Comparison of ENCODE assay signal across 16 mouse cellular contexts in the genomic region with DNA sequence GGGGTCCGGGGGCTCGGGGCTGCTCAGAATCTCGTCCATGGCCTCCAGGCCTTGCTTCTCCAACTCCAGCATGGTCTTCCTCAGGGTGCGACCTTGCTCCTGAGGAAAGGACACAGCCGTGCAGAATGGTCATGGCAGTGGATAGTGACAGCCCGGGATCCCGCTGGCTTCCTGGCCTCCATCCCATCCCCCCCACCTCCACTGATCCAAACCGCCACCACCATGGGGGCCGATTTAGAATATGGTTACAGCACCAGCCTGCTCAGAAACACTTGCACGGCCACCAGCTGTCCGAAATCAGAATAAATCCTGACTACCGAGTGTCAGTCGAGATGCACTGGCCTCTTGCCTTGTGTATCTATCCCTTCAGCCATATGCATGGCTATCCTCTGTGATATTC. TPM values are rescaled to one million over a fixed set of nuclear protein-coding genes. Genes with fewer than 3 reads are reported as not detected.
DNase-seq lines count a peak whose midpoint lies in the region; ATAC-seq lines count a peak whose summit lies in the region.
"Had no signal": no experiment of that assay in that cellular context is flagged by ENCODE, and none has a peak within 500 bp of the region (broad histone marks: within the 10 kb centered on the region; RNA-seq: fewer than 3 reads in every experiment).

No protein-coding gene starts in this region.

- H3K27me3 ChIP-seq in hindbrain, embryonic 16.5 days (replicated peaks; ENCODE audit: control insufficient read depth, insufficient read depth, low read length): no peaks in the 10 kb centered on the region
- no peaks in the 10 kb centered on the region for H3K27me3 ChIP-seq in neural tube, embryonic 15.5 days (replicated peaks)

- peaks cover 4% of the 10 kb centered on the region; the same call in 1 of the 2 replicates for H3K36me3 ChIP-seq in hindbrain, embryonic 16.5 days (ENCODE audit: control insufficient read depth, insufficient read depth, low read length)
- H3K36me3 ChIP-seq in neural tube, embryonic 15.5 days: 0 out of 2 replicates have a peak, but pooled peaks cover 9% of the 10 kb centered on the region

- 83% methylated on average over 13 of the region's 13 CpGs for WGBS in hindbrain, embryonic 16.5 days
- WGBS in neural tube, embryonic 15.5 days: 88% methylated on average over 13 of the region's 13 CpGs

- no peaks in the 10 kb centered on the region for H3K9me3 ChIP-seq in hindbrain, embryonic 16.5 days (ENCODE audit: control insufficient read depth, low read length)
- H3K9me3 ChIP-seq in neural tube, embryonic 15.5 days (replicated peaks): no peaks in the 10 kb centered on the region

- no peak overlapping the region for H3K27ac ChIP-seq in hindbrain, embryonic 16.5 days (ENCODE audit: low read depth, low read length)
- H3K27ac ChIP-seq in neural tube, embryonic 15.5 days (replicated peaks): peak overlapping the region; percentile 77; the same call in 1 of the 2 replicates

- no peak overlapping the region for H3K4me3 ChIP-seq in hindbrain, embryonic 16.5 days (ENCODE audit: low read length)
- no peak overlapping the region for H3K4me3 ChIP-seq in neural tube, embryonic 15.5 days (replicated peaks)

- H3K9ac ChIP-seq in hindbrain, embryonic 16.5 days (ENCODE audit: low read depth, low read length): no peak overlapping the region
- no peak overlapping the region for H3K9ac ChIP-seq in neural tube, embryonic 15.5 days (replicated peaks)
- H3K9ac ChIP-seq: forebrain, postnatal 0 days had no signal

- intact Hi-C loops in left cerebral cortex, postnatal 4 days (cut with DNase I): no loop called here
- intact Hi-C loops in left cerebral cortex, postnatal 25 days (cut with DNase I): no loop called here

- peaks cover 13% of the 10 kb centered on the region for H3K4me1 ChIP-seq in hindbrain, embryonic 16.5 days (ENCODE audit: control insufficient read depth, insufficient read depth, low read depth, low read length)
- peaks cover 16% of the 10 kb centered on the region for H3K4me1 ChIP-seq in neural tube, embryonic 15.5 days

- H3K4me2 ChIP-seq in hindbrain, embryonic 16.5 days (ENCODE audit: low read length): no peak overlapping the region
- no peak overlapping the region for H3K4me2 ChIP-seq in neural tube, embryonic 15.5 days

- DNase-seq in left cerebral cortex, postnatal 4 days: peak; percentile 74
- no peak for DNase-seq in left cerebral cortex, postnatal 25 days (ENCODE audit: low spot score in 2 of 2)
- DNase-seq in cerebellum, postnatal 36 days: peak; percentile 45 to 54
- DNase-seq in natural killer cell, adult 2 months (ENCODE audit: low spot score in 2 of 2): no peak
- DNase-seq: embryo, embryonic 11 days; forebrain, postnatal 0 days; gastrocnemius, postnatal 14 days; kidney, postnatal 14 days; thymus, postnatal 4 days had no signal

- ATAC-seq in hindbrain, embryonic 16.5 days: peak; percentile 5; the same call in 1 of the 2 replicates
- ATAC-seq in neural tube, embryonic 15.5 days (ENCODE audit: low FRiP score): no peak
- no peak for ATAC-seq in monocyte, adult 5-6 weeks (replicated peaks; ENCODE audit: insufficient number of reproducible peaks, low FRiP score, low TSS enrichment, poor library complexity, severe bottlenecking)
- ATAC-seq: activated CD4-positive, CD25-positive, alpha-beta regulatory T cell, adult 4 months; CD4-positive, CD25-positive, alpha-beta regulatory T cell, adult 4 months; lung, postnatal 0 days had no signal

RNA-seq across cellular contexts. Expression of gene Scrn1, which starts 57.0 kb away (rescaled TPM):
- 100 to 1,000 TPM; 180 to 182 TPM for total RNA-seq in left cerebral cortex, postnatal 4 days (2021)
- total RNA-seq in left cerebral cortex, postnatal 25 days (2021): 100 to 1,000 TPM; 143 to 145 TPM
- polyA plus RNA-seq in hindbrain, embryonic 16.5 days (2015; fragmentation: Nextera tagmentation; extraction: Ambion mirVana): 109 and 114 TPM in 2 replicates
- polyA plus RNA-seq in neural tube, embryonic 15.5 days (2015; fragmentation: Nextera tagmentation; extraction: Ambion mirVana): 85.9 and 98.3 TPM in 2 replicates
- not detected in 3 replicates for total RNA-seq in monocyte, adult 5-6 weeks (2017)
- polyA plus RNA-seq: activated CD4-positive, CD25-positive, alpha-beta regulatory T cell, adult 4 months; liver, adult 2 months had no signal

Comparison
In these comparisons a context has a peak if more than half of its experiments do, and no peak if none do; other contexts are left out.
1. DNase-seq: peak in left cerebral cortex, postnatal 4 days (single experiment) and cerebellum, postnatal 36 days (2 of 2); none in left cerebral cortex, postnatal 25 days (0 of 2) and natural killer cell, adult 2 months (0 of 2).
2. RNA of gene Scrn1, which starts 57.0 kb away (total RNA-seq): 180 to 182 TPM in left cerebral cortex, postnatal 4 days and 143 to 145 TPM in left cerebral cortex, postnatal 25 days; not detected in monocyte, adult 5-6 weeks; every median in the first group is over 100 times any median in the second.